Mouse (Mus musculus): Measurements from ENCODE around the gene Klk1b8. TPM values are rescaled to one million over a fixed set of nuclear protein-coding genes. Genes with fewer than 3 reads are reported as not detected.

Klk1b8 gene
- not detected for polyA plus RNA-seq (2014; fragmentation: Illumina TruSeq; extraction: RNeasy Lipid Tissue Mini Kit (QIAGEN cat#74804))

GRCm38 (mm10) chr7:43950364-43950763 lies at the start of gene Klk1b8:
TSS of gene Klk1b8 (plus strand) at chr7:43950664.

GRCm38 (mm10) chr7:43933440-43933839 lies 17.0 kb upstream of the Klk1b8 start, which contains the start of gene Klk15:
TSS of gene Klk15 (plus strand) at chr7:43933740.

GRCm38 (mm10) chr7:43966451-43966850 lies 16.0 kb downstream of the Klk1b8 start, which contains the start of gene Klk1b1:
TSS of gene Klk1b1 (plus strand) at chr7:43966751.

GRCm38 (mm10) chr7:43975761-43976160 lies 25.3 kb downstream of the Klk1b8 start, which contains the start of gene Klk1b9:
TSS of gene Klk1b9 (plus strand) at chr7:43976061.

DNA sequence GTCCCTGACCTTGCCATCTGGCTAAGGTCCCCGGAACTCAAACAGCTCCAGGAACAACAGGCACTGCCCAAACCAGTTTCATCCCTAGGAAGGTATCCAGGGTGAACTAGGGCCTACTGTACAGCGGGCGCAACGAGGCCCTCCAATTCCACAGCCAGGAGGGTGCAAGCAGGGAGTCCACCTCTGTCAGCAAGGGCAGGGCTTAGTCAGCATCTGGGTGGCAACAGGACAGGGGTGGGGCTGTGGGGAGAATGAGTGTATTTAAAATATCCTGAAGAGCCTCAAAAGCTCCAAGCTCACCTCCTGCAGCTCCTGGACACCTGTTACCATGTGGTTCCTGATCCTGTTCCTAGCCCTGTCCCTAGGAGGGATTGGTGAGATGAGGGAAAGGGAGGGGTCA lies 45.1 kb downstream of the Klk1b8 start, which contains the start of gene Klk1b11:
Gene Klk1b11, plus strand, starts transcription at position 301 of the 400 bp plus-strand sequence.

Other genes with a start within 250 kb of the Klk1b8 start
- gene Klk13, start 238.1 kb upstream of the Klk1b8 start, polyA plus RNA-seq (2014; fragmentation: Illumina TruSeq; extraction: RNeasy Lipid Tissue Mini Kit (QIAGEN cat#74804)), result not detected
- gene Klk12, start 181.8 kb upstream of the Klk1b8 start, polyA plus RNA-seq (2014; fragmentation: Illumina TruSeq; extraction: RNeasy Lipid Tissue Mini Kit (QIAGEN cat#74804)), result not detected
- gene Klk11, start 176.1 kb upstream of the Klk1b8 start, polyA plus RNA-seq (2014; fragmentation: Illumina TruSeq; extraction: RNeasy Lipid Tissue Mini Kit (QIAGEN cat#74804)), result 0.48 TPM
- gene Klk10, start 169.6 kb upstream of the Klk1b8 start, polyA plus RNA-seq (2014; fragmentation: Illumina TruSeq; extraction: RNeasy Lipid Tissue Mini Kit (QIAGEN cat#74804)), result not detected
- gene Klk9, start 158.8 kb upstream of the Klk1b8 start, polyA plus RNA-seq (2014; fragmentation: Illumina TruSeq; extraction: RNeasy Lipid Tissue Mini Kit (QIAGEN cat#74804)), result not detected
- not detected for gene Klk8, start 153.1 kb upstream of the Klk1b8 start, polyA plus RNA-seq (2014; fragmentation: Illumina TruSeq; extraction: RNeasy Lipid Tissue Mini Kit (QIAGEN cat#74804))
- not detected for gene Klk7, start 139.4 kb upstream of the Klk1b8 start, polyA plus RNA-seq (2014; fragmentation: Illumina TruSeq; extraction: RNeasy Lipid Tissue Mini Kit (QIAGEN cat#74804))
- not detected for gene Klk6, start 126.2 kb upstream of the Klk1b8 start, polyA plus RNA-seq (2014; fragmentation: Illumina TruSeq; extraction: RNeasy Lipid Tissue Mini Kit (QIAGEN cat#74804))
- gene Klk5, start 108.7 kb upstream of the Klk1b8 start, polyA plus RNA-seq (2014; fragmentation: Illumina TruSeq; extraction: RNeasy Lipid Tissue Mini Kit (QIAGEN cat#74804)), result not detected
- not detected for gene Klk4, start 69.5 kb upstream of the Klk1b8 start, polyA plus RNA-seq (2014; fragmentation: Illumina TruSeq; extraction: RNeasy Lipid Tissue Mini Kit (QIAGEN cat#74804))
- not detected for gene Klk15, start 16.9 kb upstream of the Klk1b8 start, polyA plus RNA-seq (2014; fragmentation: Illumina TruSeq; extraction: RNeasy Lipid Tissue Mini Kit (QIAGEN cat#74804))
- gene Klk1b1, start 16.1 kb downstream of the Klk1b8 start, polyA plus RNA-seq (2014; fragmentation: Illumina TruSeq; extraction: RNeasy Lipid Tissue Mini Kit (QIAGEN cat#74804)), result not detected
- not detected for gene Klk1b9, start 25.4 kb downstream of the Klk1b8 start, polyA plus RNA-seq (2014; fragmentation: Illumina TruSeq; extraction: RNeasy Lipid Tissue Mini Kit (QIAGEN cat#74804))
- not detected for gene Klk1b11, start 45.2 kb downstream of the Klk1b8 start, polyA plus RNA-seq (2014; fragmentation: Illumina TruSeq; extraction: RNeasy Lipid Tissue Mini Kit (QIAGEN cat#74804))
- gene Klk1b26, start 61.5 kb downstream of the Klk1b8 start, polyA plus RNA-seq (2014; fragmentation: Illumina TruSeq; extraction: RNeasy Lipid Tissue Mini Kit (QIAGEN cat#74804)), result not detected
- gene Klk1b27, start 101.6 kb downstream of the Klk1b8 start, polyA plus RNA-seq (2014; fragmentation: Illumina TruSeq; extraction: RNeasy Lipid Tissue Mini Kit (QIAGEN cat#74804)), result not detected
- gene Klk1b21, start 151.7 kb downstream of the Klk1b8 start, polyA plus RNA-seq (2014; fragmentation: Illumina TruSeq; extraction: RNeasy Lipid Tissue Mini Kit (QIAGEN cat#74804)), result 0.60 TPM
- not detected for gene Klk1b22, start 162.0 kb downstream of the Klk1b8 start, polyA plus RNA-seq (2014; fragmentation: Illumina TruSeq; extraction: RNeasy Lipid Tissue Mini Kit (QIAGEN cat#74804))
- gene Klk1b16, start 186.1 kb downstream of the Klk1b8 start, polyA plus RNA-seq (2014; fragmentation: Illumina TruSeq; extraction: RNeasy Lipid Tissue Mini Kit (QIAGEN cat#74804)), result not detected
- not detected for gene Klk1b24, start 237.6 kb downstream of the Klk1b8 start, polyA plus RNA-seq (2014; fragmentation: Illumina TruSeq; extraction: RNeasy Lipid Tissue Mini Kit (QIAGEN cat#74804))
- not detected for gene Klk1b3, start 247.5 kb downstream of the Klk1b8 start, polyA plus RNA-seq (2014; fragmentation: Illumina TruSeq; extraction: RNeasy Lipid Tissue Mini Kit (QIAGEN cat#74804))

Data from ovary, adult 10 weeks (tissue).